Mouse (Mus musculus): ENCODE results near the gene Kctd11.
A peak's percentile ranks its signal among the peaks of the same experiment; 100 is the strongest.

The Kctd11 gene

DNA sequence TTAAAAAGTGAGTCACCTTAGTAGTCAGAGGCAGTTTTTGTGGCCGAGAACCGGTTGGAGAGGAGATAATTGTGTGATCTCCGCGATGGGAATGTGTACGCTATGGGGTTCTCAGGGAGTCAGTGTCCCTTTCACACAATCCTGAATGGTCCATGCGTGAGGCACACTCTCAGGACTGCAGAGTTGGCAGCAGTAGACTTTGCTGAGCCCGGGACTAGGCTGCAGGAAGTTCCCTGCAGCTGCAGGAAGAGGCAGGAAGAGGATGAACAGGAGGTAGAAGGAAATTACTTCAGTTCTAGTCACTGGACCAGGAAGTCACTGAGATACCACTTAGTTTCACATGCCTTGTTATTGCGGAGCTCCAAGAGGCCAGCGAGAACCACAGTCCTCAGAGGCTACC lies 32.1 kb downstream of the Kctd11 start:
- DNase-seq (ENCODE audit: low spot score) = no peak

DNA sequence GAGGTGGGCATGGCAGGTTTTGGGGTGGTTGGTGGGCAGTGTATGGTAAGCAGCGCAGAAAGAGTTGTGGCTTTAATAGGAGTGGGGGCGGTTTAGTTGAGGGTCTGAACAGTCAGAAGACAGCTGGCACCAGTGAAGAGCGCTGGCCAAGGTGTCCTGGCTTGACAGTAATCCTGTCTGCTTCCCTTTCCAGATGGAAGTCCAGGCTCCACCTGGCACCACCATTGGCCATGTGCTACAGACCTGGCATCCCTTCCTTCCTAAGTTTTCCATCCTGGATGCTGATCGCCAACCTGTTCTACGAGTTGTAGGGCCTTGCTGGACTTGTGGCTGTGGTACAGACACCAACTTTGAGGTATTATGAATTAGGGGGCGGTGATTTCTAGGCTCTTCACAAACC lies 33.2 kb downstream of the Kctd11 start:
- DNase-seq (ENCODE audit: low spot score) = no peak

DNA sequence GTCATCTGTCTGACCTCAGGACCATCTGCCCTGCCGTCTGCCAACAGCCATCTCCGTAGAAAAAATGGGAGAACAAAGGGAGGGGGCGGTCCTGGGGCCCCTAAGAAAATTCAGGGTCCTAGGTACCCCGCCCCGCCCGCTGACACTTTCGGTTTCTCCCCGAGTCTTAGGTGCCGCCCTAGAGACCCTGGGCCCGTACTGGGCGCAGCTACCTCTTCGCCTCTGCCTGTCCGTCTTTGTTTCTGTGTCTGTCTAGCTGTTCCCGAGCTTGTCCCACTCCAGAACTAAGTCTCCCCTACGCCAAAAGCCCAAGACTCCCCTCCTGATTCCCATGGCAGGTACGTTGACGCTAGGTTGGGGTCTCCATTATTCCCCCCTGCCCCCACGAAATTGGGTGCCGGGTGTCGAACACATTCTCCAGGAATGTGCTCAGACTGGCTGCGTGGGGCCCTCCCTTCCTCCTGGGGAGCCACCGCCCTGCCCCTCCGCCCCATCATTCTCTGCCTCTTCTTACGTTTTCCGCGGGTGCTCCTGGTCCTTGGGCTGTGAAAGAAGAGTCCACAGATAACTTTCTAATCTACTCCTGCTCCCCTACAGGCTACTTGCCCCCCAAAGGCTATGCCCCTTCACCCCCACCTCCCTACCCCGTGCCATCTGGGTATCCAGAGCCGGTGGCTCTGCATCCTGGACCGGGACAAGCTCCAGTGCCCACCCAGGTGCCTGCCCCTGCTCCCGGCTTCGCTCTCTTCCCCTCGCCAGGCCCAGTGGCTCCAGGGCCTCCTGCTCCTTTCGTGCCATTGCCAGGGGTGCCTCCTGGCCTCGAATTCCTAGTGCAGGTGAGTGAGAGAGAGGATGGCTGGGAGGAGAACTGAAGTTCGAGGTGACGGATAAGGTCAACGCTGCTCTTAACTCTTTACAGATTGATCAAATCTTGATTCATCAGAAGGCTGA lies 34.2 kb downstream of the Kctd11 start:
- peak; percentile 39 for DNase-seq (ENCODE audit: low spot score)

DNA sequence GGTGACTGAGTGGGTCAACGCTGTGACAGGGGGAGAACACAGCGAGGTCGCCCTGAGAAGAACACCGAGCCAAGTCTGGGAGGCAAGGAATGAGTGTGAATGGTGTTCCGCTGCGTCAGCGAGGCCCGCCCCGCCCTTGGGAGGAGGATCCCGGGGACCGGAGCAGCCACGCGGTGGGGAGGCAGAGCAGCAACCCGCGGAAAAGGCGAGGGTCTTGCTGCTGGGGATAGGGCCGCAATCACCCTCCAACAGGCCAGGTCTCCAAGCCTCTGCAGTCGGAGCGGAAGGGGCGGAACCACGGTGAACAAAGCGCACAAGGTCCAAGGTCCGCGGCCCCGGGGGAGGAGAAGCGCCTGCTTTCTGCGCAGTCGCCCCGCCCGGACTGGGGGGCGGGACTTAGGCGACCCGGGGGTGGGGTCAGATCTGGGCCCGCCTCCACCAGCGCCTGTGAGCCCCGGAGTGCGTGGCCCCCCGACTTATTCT lies 35.0 kb downstream of the Kctd11 start, which contains the start of gene Plscr3:
Plscr3 (plus strand) TSS at position 179 of the 483 bp plus-strand sequence.
- peak; percentile 90 for DNase-seq (ENCODE audit: low spot score)

DNA sequence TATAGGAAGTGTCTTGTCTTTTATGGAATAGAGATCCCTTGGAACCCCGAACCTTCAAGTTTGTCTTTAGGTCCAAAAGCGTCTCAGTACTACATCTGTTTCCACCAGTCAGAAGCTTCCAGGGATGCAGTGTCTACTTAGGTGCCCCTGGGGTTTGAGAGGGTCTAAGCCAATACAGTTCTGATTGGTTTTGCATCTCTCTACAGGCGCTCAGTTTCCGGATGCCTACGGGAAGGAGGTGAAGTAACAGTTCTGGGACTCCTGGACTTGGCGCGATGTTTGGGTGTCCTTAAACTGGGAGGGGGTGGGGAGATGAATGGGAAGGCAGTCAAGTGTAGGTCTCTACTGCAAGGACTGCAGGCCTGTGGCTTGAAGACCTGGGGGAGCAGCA lies 42.5 kb downstream of the Kctd11 start:
- DNase-seq (ENCODE audit: low spot score) = no peak

DNA sequence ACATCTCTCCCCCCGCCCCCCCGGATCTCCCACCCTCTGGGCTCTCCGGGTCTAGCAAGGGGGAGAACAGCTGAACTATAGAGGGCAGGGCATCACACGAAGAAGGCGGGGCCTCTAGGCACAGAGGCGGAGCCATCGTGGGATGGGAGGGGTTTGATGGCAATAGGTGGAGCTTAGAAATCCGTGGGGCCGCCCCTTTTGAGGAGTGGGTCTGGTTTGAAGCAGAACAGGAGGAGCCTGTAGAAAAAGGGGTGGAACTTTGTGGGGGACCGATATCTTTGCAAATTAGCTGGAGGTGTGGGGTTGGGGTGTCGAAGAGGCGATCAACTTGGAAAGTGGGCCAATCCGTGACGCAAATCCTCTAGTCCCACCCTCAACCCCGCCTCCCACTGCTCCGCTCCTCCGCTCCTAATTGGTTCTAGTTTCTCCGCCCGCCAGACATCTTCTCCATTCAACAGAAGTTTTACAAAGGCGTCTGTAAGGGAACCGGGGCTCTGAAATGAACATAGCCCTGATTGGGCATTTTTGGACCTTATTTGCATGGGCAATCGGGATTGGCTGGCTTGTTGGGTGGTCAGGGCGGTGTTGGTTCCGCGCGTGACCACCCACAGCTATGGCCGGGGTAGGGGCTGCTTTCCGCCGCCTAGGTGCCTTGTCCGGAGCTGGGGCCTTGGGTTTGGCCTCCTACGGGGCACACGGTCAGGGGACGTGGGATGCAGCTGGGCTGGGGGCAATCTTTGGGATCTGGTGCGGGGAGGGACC lies 43.1 kb downstream of the Kctd11 start, which contains the start of gene Tmem256:
Tmem256 (plus strand) TSS at position 563 of the 762 bp plus-strand sequence.
- peak; percentile 90 for DNase-seq (ENCODE audit: low spot score)

DNA sequence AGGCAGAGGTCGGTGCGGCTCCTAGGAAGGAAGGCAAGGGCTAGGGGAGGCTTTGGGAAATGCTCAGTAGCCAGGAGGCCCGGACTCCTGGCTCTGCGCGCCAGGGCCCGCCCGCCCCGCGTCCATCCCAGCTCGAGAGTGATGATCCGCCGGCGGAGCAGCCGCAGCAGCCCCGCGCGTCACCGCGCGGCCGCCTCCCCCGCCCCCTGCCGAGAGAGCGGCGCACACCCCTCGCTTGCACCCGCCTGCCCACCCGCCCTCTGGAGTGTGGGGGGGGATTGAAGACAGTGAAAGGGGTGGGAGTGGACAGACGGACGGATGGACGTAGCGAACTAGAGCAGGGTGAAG lies 43.6 kb downstream of the Kctd11 start, which contains the start of gene Nlgn2:
Nlgn2 (minus strand) TSS at position 181 of the 348 bp plus-strand sequence.
- DNase-seq (ENCODE audit: low spot score) = no peak

DNA sequence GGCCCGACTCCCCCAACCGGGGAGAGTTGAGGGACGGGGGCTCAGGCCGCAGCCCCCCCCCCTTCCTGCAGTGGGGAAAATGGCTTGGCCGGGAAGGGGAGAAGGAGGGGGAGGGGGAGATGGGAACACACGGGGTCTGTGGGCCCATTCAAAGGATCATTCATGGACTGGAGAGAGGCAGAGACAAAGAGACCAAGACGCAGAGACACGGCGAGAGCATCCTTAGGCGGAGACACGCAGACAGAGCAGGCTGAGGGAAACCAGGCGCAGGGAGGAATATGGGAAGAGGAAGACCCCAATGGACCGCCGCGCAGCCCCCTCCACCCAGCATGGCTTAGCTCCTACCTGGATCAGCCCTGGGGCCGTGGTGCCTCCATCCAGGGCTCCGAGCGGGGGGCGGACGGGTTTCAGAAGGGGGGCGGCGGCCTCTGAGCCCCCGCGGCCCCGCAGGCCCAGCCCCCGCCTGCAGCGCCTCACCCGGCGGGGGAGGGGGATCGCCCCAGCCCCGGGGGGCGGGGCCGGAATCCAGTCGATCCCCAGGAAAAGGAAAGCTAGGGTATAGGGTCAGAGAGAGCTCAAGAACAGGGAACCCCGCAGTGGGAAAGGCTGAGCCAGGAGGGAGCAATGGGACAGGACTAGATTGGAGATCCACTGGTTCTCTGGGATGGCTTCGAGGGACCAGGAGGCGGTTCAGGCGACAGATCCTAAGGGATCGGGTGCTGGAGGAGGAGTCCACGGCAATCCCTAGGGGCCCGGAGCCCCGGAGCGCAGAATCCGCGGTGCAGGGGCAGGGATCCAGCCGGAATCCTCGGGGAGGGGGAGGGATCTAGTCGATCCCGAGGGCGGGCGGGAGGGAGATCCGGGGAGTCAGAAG lies 44.3 kb downstream of the Kctd11 start:
- no peak for DNase-seq (ENCODE audit: low spot score)

DNA sequence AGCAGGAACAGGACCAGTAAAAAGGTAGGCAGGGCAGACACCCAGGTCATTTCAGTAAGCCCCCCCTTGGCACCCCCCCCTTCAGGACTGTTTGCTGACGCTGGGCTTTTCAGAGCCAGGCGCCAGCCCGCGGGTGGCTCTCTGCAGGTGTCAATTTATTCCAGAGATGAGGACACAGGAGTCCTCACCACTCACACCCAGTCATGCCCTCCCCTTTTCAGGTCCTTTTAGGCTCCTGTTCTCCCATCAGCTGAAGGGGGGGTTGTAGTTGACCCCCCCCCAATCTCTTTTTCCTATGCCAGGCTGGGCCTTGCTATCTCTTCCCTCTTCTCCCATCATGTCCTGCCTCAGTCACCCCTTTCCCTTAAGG lies 45.3 kb downstream of the Kctd11 start:
- no peak for DNase-seq (ENCODE audit: low spot score)

DNA sequence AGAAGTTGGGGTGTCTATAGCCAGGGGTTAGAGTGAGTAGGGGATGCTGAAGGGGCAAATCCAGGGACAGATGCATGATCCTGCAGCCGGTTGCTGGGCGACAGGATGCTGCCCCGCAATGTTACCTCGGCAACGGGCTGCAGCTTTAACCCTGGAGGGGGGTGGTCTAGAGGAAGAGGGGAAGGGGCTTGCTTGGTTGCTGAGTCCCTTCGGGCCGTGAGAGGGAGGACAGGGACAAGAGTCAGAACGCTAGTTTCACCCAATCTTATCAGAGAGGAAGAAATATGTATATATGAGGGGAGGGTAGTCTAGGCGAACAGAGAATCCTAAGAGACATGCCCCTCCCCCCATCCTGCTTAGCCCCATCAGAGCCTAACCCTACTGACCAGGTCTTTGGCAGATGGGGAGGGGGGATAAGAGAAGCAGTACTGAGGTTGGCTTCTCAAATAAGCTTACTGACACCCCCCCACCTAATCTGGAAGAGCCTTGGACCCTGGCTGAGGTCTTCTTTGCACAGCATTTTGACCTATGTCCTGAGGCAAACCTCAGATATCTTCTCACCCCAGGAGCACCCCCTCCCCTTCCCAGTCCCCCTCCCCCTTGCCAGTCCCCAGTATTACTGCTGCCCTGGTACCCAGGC lies 45.8 kb downstream of the Kctd11 start:
- no peak for DNase-seq (ENCODE audit: low spot score)

DNA sequence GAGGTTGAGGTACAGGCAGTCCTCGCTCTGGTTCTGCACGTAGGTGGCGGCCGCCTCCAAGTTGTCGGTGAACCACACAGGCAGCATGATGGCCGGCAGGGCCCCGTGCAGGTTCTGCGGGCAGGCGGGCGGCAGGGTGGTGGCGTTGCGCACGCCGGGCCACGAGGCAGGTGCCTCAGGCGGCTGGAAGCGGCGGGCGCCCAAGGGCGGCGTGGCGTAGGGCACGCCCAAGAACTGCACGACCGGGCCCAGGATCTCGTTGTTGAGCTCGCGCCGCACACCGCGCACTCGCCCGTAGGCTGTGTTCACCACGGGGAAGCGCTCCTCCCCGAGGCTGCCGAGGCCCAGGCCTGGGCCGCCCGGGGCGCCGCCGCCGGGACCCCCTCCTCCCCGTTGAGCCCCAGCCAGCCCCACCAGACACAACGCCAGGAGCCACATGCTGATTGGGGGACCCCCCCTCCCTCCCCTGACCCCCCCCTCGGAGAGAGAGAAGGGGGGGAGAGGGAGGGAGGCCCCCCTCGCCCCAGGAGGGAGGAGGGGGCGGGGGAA lies 47.1 kb downstream of the Kctd11 start:
- peak; percentile 46 for DNase-seq (ENCODE audit: low spot score)

DNA sequence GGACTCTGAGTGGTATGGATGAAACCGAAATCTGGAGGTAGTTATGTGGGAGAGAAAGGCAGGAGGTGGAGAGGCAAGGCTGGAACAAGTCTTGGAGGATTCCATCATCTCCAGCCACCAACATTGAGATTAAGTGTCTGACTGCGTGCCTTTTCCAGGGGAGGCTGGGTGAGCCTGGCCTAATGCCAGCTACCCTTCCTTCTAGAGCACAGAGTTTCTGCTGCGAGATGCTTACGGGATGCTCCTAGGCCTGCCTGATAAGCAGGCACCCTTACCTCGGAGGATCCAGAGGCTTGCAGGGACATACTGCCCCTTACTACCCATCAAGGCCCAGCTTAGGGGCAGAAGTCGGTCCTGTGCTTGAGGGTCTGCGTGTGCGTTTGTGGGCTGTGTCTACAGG lies 47.7 kb downstream of the Kctd11 start:
- DNase-seq (ENCODE audit: low spot score) = no peak

DNA sequence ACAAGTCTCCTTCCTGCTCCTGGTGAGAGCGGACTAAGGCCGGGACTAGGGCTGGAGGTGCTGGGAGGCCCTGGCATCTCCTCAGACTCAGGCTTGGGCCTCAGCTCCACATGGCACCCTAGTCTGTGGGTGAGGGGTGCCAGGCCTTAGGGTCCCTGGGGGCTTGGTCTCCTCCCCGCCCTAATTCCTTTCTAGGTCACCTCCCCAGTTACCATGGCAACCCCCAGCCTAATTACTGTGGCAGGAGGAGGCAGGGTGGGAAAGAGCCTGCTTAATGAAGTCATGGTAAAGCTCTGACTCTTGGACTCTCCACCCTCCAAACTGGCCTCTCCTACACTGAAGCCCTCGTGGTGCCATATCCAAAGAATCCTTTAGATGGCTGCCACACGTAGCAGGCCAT lies 52.4 kb downstream of the Kctd11 start:
- no peak for DNase-seq (ENCODE audit: low spot score)

All from spleen, adult 12 weeks (tissue).